Mouse (Mus musculus) thymus, adult 18-20 months (tissue): ENCODE measurements at regions not wholly inside any gene's neighbourhood (a gene's known extent, or its start where the extent isn't known, plus 50 kb on each side); places are given as distances from the start of the nearest gene placed in this dataset.
"Not testable (repeated sequence)": the region's sequence is repeated elsewhere in the genome, so short reads cannot be mapped to it uniquely, and the experiment has no call there.

Experiments used
- DNase-seq, 2 experiments: peaks; one replicate each; pipeline ENCODE4 v3.0.0; 2022; ENCODE audit warnings: mixed read lengths in 2 of 2

- DNase-seq, result no peak
These were observed 925.6 kb upstream of the Zfp386 start for GRCm38 (mm10) chr12:115121899-115122298.

GRCm38 (mm10) chr12:115132930-115133329 is 914.6 kb upstream of the Zfp386 start:
- DNase-seq, result not testable (repeated sequence)

GRCm38 (mm10) chr12:115145407-115145806 is 902.1 kb upstream of the Zfp386 start:
- not testable (repeated sequence) for DNase-seq

- DNase-seq, result not testable (repeated sequence)
These were observed 901.1 kb upstream of the Zfp386 start for GRCm38 (mm10) chr12:115146471-115146870.

GRCm38 (mm10) chr12:115151967-115152366 is 895.6 kb upstream of the Zfp386 start:
- DNase-seq, result not testable (repeated sequence)

GRCm38 (mm10) chr12:115158231-115158630 is 889.3 kb upstream of the Zfp386 start:
- not testable (repeated sequence) for DNase-seq

- not testable (repeated sequence) for DNase-seq
These were observed 888.7 kb upstream of the Zfp386 start for GRCm38 (mm10) chr12:115158717-115159232.

- not testable (repeated sequence) for DNase-seq
These were observed 882.0 kb upstream of the Zfp386 start for GRCm38 (mm10) chr12:115165499-115165898.

GRCm38 (mm10) chr12:115166006-115166405 is 881.5 kb upstream of the Zfp386 start:
- DNase-seq, result not testable (repeated sequence)

GRCm38 (mm10) chr12:115193482-115194103 is 853.9 kb upstream of the Zfp386 start:
- DNase-seq, result peak; percentile 46 to 68

GRCm38 (mm10) chr12:115197322-115198117 is 850.0 kb upstream of the Zfp386 start:
- DNase-seq, result no peak

GRCm38 (mm10) chr12:115207833-115208448 is 839.6 kb upstream of the Zfp386 start:
- DNase-seq, result not testable (repeated sequence)

GRCm38 (mm10) chr12:115222671-115223070 is 824.9 kb upstream of the Zfp386 start:
- DNase-seq, result peak in 1 of 2 experiments; percentile 10

GRCm38 (mm10) chr12:115229965-115230364 is 817.6 kb upstream of the Zfp386 start:
- DNase-seq, result no peak

GRCm38 (mm10) chr12:115242661-115243060 is 804.9 kb upstream of the Zfp386 start:
- DNase-seq, result peak in 1 of 2 experiments; percentile 11

GRCm38 (mm10) chr12:115247298-115247697 is 800.2 kb upstream of the Zfp386 start:
- DNase-seq, result not testable (repeated sequence)

GRCm38 (mm10) chr12:115257802-115258201 is 789.7 kb upstream of the Zfp386 start:
- DNase-seq, result no peak

GRCm38 (mm10) chr12:115258744-115259143 is 788.8 kb upstream of the Zfp386 start:
- no peak for DNase-seq

- DNase-seq, result peak; percentile 17 to 44
These were observed 785.1 kb upstream of the Zfp386 start for GRCm38 (mm10) chr12:115262431-115262830.

GRCm38 (mm10) chr12:115276749-115277148 is 770.8 kb upstream of the Zfp386 start:
- not testable (repeated sequence) for DNase-seq

GRCm38 (mm10) chr12:115293772-115294171 is 753.8 kb upstream of the Zfp386 start:
- DNase-seq, result not testable (repeated sequence)

- DNase-seq, result peak in 1 of 2 experiments; percentile 7
These were observed 749.5 kb upstream of the Zfp386 start for GRCm38 (mm10) chr12:115298041-115298440.

GRCm38 (mm10) chr12:115311956-115312355 is 735.6 kb upstream of the Zfp386 start:
- DNase-seq, result peak in 1 of 2 experiments; percentile 9
